Mouse (Mus musculus): ENCODE data around the gene Tspoap1. TPM values are rescaled to one million over a fixed set of nuclear protein-coding genes. Genes with fewer than 3 reads are reported as not detected.

The Tspoap1 gene
- polyA plus RNA-seq, 1 experiment = 198 TPM

DNA sequence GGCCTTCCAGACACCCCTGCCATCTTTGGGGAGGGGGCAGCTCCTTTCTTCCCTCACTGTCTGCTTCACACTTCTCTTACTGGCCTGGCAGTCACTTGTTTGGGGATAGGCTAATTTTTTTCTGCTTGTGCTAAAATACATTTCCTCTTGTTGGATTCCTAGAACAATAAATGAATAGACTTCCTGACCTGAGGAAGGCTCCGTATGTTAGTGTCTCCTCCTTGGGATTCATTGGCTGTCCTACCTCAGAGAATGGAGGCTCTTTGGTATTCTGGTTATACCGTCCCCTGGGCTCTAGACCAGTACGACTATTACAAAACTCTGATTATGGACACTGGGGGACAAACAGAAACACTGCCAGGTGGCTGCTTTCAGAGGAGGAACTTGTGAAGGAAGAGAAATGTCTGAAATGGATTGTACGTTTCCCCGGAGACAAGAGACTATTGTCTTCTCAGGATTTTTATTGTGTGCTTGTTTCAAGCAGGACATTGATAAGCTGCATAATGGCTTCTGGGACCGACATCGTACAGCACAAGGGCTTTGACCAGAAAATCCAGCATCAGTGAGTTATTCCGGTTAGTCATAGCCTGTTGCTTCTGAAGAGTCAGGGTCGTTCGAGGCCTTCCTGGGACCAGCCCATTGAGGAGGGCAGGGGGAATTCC, 68.0 kb downstream of the Tspoap1 start, which contains the start of gene Lpo:
Gene Lpo, minus strand, starts transcription at position 51 of the 662 bp plus-strand sequence.
- TF ChIP-seq CTCF (IDR thresholded peaks at IDR 0.05; ENCODE audit: borderline replicate concordance, insufficient read depth, low read depth, low read length) (no peak), POLR2A (IDR thresholded peaks at IDR 0.05; ENCODE audit: borderline replicate concordance, insufficient read depth, low read length) (no peak)
- Histone ChIP-seq H3K27ac (ENCODE audit: insufficient read depth, low read length) (peak within 1 kb of the TSS; percentile 59; the same call in 1 of the 2 replicates), H3K4me3 (replicated peaks; ENCODE audit: insufficient read depth, low read depth, low read length) (no peak within 1 kb of the TSS), H3K4me1 (ENCODE audit: control insufficient read depth, insufficient read depth, low read length) (no peaks in the 10 kb centered on the region), H3K27me3 (ENCODE audit: control insufficient read depth, insufficient read depth, low read length) (no peaks in the 10 kb centered on the region)
- 38% methylated on average over 10 of the region's 10 CpGs for WGBS
- DNase-seq = peak in 1 of 2 experiments; percentile 10

Other genes starting within 250 kb of the Tspoap1 start
- gene Gm11492, start 193.9 kb upstream of the Tspoap1 start, polyA plus RNA-seq (2012; rRNA removed) = not detected in 2 replicates
- gene Sept4, start 191.6 kb upstream of the Tspoap1 start, polyA plus RNA-seq (2012; rRNA removed) = 962 and 1,033 TPM in 2 replicates
- 66.9 and 67.8 TPM in 2 replicates for gene Mtmr4, start 168.4 kb upstream of the Tspoap1 start, polyA plus RNA-seq (2012; rRNA removed)
- gene Hsf5, start 143.4 kb upstream of the Tspoap1 start, polyA plus RNA-seq (2012; rRNA removed) = 0.36 and 0.43 TPM in 2 replicates
- 2.2 and 2.6 TPM in 2 replicates for gene Rnf43, start 97.8 kb upstream of the Tspoap1 start, polyA plus RNA-seq (2012; rRNA removed)
- gene Supt4a, start 23.0 kb upstream of the Tspoap1 start, polyA plus RNA-seq (2012; rRNA removed) = 155 and 158 TPM in 2 replicates
- 0.08 and 0.11 TPM in 2 replicates for gene Mpo, start 33.0 kb downstream of the Tspoap1 start, polyA plus RNA-seq (2012; rRNA removed)
- 4.5 and 6.5 TPM in 2 replicates for gene Lpo, start 67.7 kb downstream of the Tspoap1 start, polyA plus RNA-seq (2012; rRNA removed)
- 11.7 and 11.8 TPM in 2 replicates for gene Mks1, start 92.7 kb downstream of the Tspoap1 start, polyA plus RNA-seq (2012; rRNA removed)
- 1.4 and 3.0 TPM in 2 replicates for gene Epx, start 115.0 kb downstream of the Tspoap1 start, polyA plus RNA-seq (2012; rRNA removed)
- gene Olfr462, start 131.7 kb downstream of the Tspoap1 start, polyA plus RNA-seq (2012; rRNA removed) = not detected in 2 replicates
- not detected in 2 replicates for gene Olfr463, start 136.8 kb downstream of the Tspoap1 start, polyA plus RNA-seq (2012; rRNA removed)
- gene Olfr464, start 160.4 kb downstream of the Tspoap1 start, polyA plus RNA-seq (2012; rRNA removed) = not detected in 2 replicates
- 453 and 497 TPM in 2 replicates for gene Dynll2, start 227.0 kb downstream of the Tspoap1 start, polyA plus RNA-seq (2012; rRNA removed)

All from cerebellum, adult 2 months (tissue).